Mouse (Mus musculus) intestine, embryonic 16.5 days (tissue): ENCODE results near the gene Lpar3. TPM values are rescaled to one million over a fixed set of nuclear protein-coding genes. Genes with fewer than 3 reads are reported as not detected.

Experiments
- ATAC-seq: fragments of 200-750 bp; cut with Nextera tagmentation; 2 replicates; pipeline ENCODE4 v1.8.0; 2017; ENCODE audit warnings: moderate TSS enrichment, moderate library complexity
- H3K27ac ChIP-seq: fragments of 300-500 bp; sonication (generic); 2 replicates; pipeline ENCODE4 v1.5.1; 2014; ENCODE audit warnings: mild to moderate bottlenecking, low read length
- H3K27me3 ChIP-seq: fragments of 300-500 bp; sonication (generic); replicated peaks from 2 replicates; pipeline ENCODE4 v1.6.1; 2014; ENCODE audit warnings: low read length, control low read depth, mixed read lengths; ENCODE audit not compliant: control insufficient read depth, insufficient read depth
- H3K36me3 ChIP-seq: fragments of 300-500 bp; sonication (generic); 2 replicates; pipeline ENCODE4 v1.6.1; 2014; ENCODE audit warnings: low read length, control low read depth; ENCODE audit not compliant: control insufficient read depth, insufficient read depth
- H3K4me1 ChIP-seq: fragments of 300-500 bp; sonication (generic); 2 replicates; pipeline ENCODE4 v1.6.1; 2014; ENCODE audit warnings: low read length, control low read depth, mixed read lengths; ENCODE audit not compliant: control insufficient read depth, insufficient read depth
- H3K4me2 ChIP-seq: fragments of 300-500 bp; sonication (generic); 2 replicates; pipeline ENCODE4 v1.6.1; 2014; ENCODE audit warnings: low read depth, low read length, control low read depth
- H3K4me3 ChIP-seq: fragments of 300-500 bp; sonication (generic); 2 replicates; pipeline ENCODE4 v1.5.1; 2014; ENCODE audit warnings: mild to moderate bottlenecking, low read length
- H3K9ac ChIP-seq: fragments of 300-500 bp; sonication (generic); 2 replicates; pipeline ENCODE4 v1.6.1; 2014; ENCODE audit warnings: low read depth, low read length
- H3K9me3 ChIP-seq: fragments of 300-500 bp; sonication (generic); 2 replicates; pipeline ENCODE4 v1.6.1; 2016; ENCODE audit warnings: low read length, control low read depth; ENCODE audit not compliant: control insufficient read depth
- WGBS: fragments of 180-500 bp; shearing (Covaris S2); extraction: QIAGEN DNeasy Blood & Tissue Kit; methylation state at CpG from one replicate; pipeline ENCODE4 v1.1.7; 2014; 5-methylcytosine and 5-hydroxymethylcytosine counted together
- polyA plus RNA-seq: library from polyadenylated mRNA; unstranded; fragments of >200 nt; fragmentation: Nextera tagmentation; extraction: Ambion mirVana; gene quantifications from 2 replicates; pipeline ENCODE4 v1.2.1, GENCODE M21; 2015

Lpar3 gene
- polyA plus RNA-seq, 1 experiment from 2014 or later, result 2.8 TPM

DNA sequence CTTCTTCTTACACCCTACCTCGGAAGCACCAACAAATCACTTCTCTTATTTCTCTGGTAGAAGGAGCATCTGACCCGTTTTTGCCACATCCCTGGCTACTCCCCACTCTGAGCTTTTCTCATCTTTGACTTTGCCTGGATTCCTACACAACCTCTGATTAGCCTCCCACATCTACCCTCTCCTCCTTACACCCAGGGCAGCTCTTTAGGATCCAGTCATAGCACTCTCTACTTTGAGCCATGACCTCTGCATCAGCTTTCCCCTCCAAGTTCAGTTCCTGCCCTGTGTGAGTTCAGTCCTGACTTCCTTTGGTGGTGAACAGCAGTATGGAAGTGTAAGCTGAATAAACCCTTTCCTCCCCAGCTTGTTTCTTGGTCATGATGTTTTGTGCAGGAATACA, 87.1 kb downstream of the Lpar3 start:
- WGBS, result 71% methylated on average over 2 of the region's 2 CpGs

GRCm38 (mm10) chr3:146309586-146309985, 88.8 kb downstream of the Lpar3 start:
- Histone ChIP-seq H3K36me3 (no peaks in the 10 kb centered on the region), H3K27me3 (no peaks in the 10 kb centered on the region), H3K27ac (no peak overlapping the region), H3K9me3 (no peaks in the 10 kb centered on the region), H3K4me3 (no peak overlapping the region), H3K4me2 (no peak overlapping the region), H3K4me1 (peaks cover 4% of the 10 kb centered on the region; the same call in 1 of the 2 replicates), H3K9ac (no peak overlapping the region)
- 80% methylated on average over 8 of the region's 8 CpGs for WGBS
- no peak for ATAC-seq

More for the DNA sequence above, 87.1 kb downstream of the Lpar3 start:
- H3K9ac ChIP-seq, result no peak overlapping the region
- no peaks in the 10 kb centered on the region for H3K9me3 ChIP-seq
- H3K4me3 ChIP-seq, result no peak overlapping the region
- no peak overlapping the region for H3K27ac ChIP-seq
- H3K36me3 ChIP-seq, result no peaks in the 10 kb centered on the region
- no peak for ATAC-seq
- peaks cover 4% of the 10 kb centered on the region; the same call in 1 of the 2 replicates for H3K4me1 ChIP-seq
- no peak overlapping the region for H3K4me2 ChIP-seq
- H3K27me3 ChIP-seq, result no peaks in the 10 kb centered on the region

- no peak overlapping the region for H3K4me2 ChIP-seq
- H3K4me1 ChIP-seq, result peaks cover 4% of the 10 kb centered on the region; the same call in 1 of the 2 replicates
- H3K9me3 ChIP-seq, result no peaks in the 10 kb centered on the region
- no peak overlapping the region for H3K27ac ChIP-seq
- H3K9ac ChIP-seq, result no peak overlapping the region
- no peaks in the 10 kb centered on the region for H3K36me3 ChIP-seq
- 24% methylated on average over 9 of the region's 9 CpGs for WGBS
- no peaks in the 10 kb centered on the region for H3K27me3 ChIP-seq
- peak; percentile 53; the same call in 1 of the 2 replicates for ATAC-seq
- no peak overlapping the region for H3K4me3 ChIP-seq
Measured at GRCm38 (mm10) chr3:146311121-146311538, 90.4 kb downstream of the Lpar3 start.

DNA sequence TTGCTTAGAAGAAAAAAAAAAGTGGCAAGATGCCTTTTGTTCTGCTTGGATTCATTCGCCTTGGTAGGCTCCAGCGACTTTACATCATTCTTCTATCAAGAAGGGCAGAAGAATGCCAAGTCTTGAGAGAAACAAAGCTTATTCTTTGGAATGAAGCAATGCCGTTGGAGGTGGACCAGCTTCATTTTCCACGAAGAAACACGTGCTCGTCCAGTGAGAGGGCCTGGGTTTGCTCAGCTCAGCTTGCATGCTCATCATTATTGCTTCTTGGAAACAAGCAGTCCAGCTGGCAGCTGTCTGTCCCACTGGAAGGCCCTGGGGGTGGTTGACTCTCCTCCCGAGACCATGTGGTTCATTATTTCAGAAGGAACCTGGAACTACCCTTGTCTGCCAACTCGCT, 94.7 kb downstream of the Lpar3 start:
- WGBS, result 83% methylated on average over 8 of the region's 8 CpGs

DNA sequence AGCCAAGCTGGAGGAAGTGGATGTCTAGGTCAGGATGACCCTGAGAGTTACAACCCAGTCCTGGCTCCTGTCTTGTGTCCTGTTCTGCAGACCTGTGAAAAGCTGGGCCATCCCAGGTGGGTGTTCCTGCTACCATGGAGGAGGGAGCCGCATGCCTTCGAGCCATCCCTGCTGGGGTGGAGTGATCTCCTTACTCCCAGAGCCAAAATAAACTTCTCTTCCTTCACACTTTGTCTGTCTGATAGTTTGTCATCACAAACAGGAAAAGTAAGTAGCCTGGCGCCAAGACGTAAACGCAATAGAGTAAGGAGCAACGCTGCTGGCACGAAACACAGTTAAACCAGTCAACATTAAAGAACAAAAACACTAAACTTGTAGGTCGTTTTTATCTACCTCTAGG, 95.5 kb downstream of the Lpar3 start:
- no peak for ATAC-seq
- Histone ChIP-seq H3K36me3 (no peaks in the 10 kb centered on the region), H3K4me1 (peaks cover under 1% of the 10 kb centered on the region; the same call in 1 of the 2 replicates), H3K9ac (no peak overlapping the region), H3K4me2 (no peak overlapping the region), H3K27me3 (no peaks in the 10 kb centered on the region), H3K4me3 (no peak overlapping the region), H3K9me3 (no peaks in the 10 kb centered on the region), H3K27ac (no peak overlapping the region)
- WGBS, result 68% methylated on average over 8 of the region's 8 CpGs

More for the DNA sequence above, 94.7 kb downstream of the Lpar3 start:
- Histone ChIP-seq H3K9me3 (no peaks in the 10 kb centered on the region), H3K36me3 (no peaks in the 10 kb centered on the region), H3K27ac (no peak overlapping the region), H3K4me3 (no peak overlapping the region), H3K27me3 (no peaks in the 10 kb centered on the region), H3K4me2 (no peak overlapping the region), H3K4me1 (peaks cover 4% of the 10 kb centered on the region; the same call in 1 of the 2 replicates), H3K9ac (no peak overlapping the region)
- ATAC-seq, result no peak

DNA sequence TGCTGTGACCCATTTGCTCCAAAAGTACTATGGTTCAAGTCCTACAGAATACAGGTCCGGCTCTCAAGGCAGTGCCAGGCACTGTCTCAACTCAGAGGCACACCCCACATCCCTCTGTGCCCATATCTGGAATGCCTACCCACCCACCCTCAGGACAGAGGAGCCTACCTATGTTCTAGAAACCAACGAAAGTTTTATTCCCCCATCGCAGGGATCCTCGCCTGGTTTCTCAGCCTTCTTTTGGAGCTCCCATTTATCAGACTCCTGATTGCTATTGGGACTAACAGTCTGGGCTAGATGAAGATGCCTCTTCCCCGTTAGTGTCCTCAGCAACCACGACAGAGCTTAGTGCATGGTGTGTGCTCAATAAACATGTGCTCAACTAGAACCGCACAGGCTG, 96.6 kb downstream of the Lpar3 start:
- no peak for ATAC-seq

DNA sequence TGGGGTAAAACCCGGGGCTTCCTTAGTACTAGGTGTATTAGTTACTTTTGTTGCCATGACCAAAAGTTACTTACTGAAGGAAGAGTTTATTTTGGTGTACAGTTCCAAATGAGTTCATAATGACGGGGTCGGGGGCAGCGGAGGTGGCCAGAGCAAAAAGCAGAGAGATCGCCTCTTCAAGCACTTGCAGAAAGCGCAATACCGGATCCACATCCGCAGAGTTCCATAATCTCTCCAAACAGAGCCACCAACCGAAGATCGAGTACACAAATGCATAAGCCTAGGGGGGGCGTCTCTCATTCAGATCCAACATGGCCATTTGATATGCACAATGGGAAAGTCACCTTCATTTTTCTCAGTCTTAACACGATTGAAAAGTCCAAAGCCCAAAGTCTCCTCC, 97.1 kb downstream of the Lpar3 start:
- Histone ChIP-seq H3K4me3 (no peak overlapping the region), H3K36me3 (no peaks in the 10 kb centered on the region), H3K27ac (no peak overlapping the region), H3K9ac (no peak overlapping the region), H3K27me3 (no peaks in the 10 kb centered on the region), H3K4me1 (no peaks in the 10 kb centered on the region), H3K9me3 (no peaks in the 10 kb centered on the region), H3K4me2 (no peak overlapping the region)
- ATAC-seq, result no peak
- WGBS, result 87% methylated on average over 12 of the region's 12 CpGs

More for the DNA sequence above, 96.6 kb downstream of the Lpar3 start:
- no peaks in the 10 kb centered on the region for H3K36me3 ChIP-seq
- no peak overlapping the region for H3K9ac ChIP-seq
- no peaks in the 10 kb centered on the region for H3K9me3 ChIP-seq
- H3K27me3 ChIP-seq, result no peaks in the 10 kb centered on the region
- no peak overlapping the region for H3K4me3 ChIP-seq
- no peak overlapping the region for H3K4me2 ChIP-seq
- H3K4me1 ChIP-seq, result no peaks in the 10 kb centered on the region
- 87% methylated on average over 7 of the region's 7 CpGs for WGBS
- no peak overlapping the region for H3K27ac ChIP-seq

GRCm38 (mm10) chr3:146318520-146318938, 97.8 kb downstream of the Lpar3 start:
- no peaks in the 10 kb centered on the region for H3K36me3 ChIP-seq
- ATAC-seq, result no peak
- no peak overlapping the region for H3K9ac ChIP-seq
- H3K4me3 ChIP-seq, result no peak overlapping the region
- WGBS, result 73% methylated on average over 16 of the region's 16 CpGs
- no peaks in the 10 kb centered on the region for H3K27me3 ChIP-seq
- H3K9me3 ChIP-seq, result no peaks in the 10 kb centered on the region
- H3K4me1 ChIP-seq, result no peaks in the 10 kb centered on the region
- no peak overlapping the region for H3K4me2 ChIP-seq
- H3K27ac ChIP-seq, result no peak overlapping the region

DNA sequence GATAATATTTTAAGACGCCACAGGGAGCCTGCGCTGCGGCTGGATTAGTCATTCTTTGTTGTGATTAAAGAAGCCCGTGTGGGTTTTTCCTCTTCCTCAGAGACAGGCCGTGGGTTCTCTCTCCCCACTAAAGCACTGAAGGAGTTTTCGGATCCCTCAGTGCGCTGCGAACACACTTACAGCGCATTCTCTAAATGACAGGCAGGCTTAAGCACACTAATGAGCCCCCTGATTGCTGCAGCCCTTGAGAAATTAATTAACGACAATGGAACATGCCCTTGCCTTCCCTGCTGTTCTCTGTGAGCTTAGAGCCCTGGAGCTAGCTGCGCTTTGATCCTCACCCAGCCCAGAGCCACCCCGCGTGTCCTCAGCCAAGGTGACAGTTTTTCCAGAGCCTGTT, 98.2 kb downstream of the Lpar3 start:
- Histone ChIP-seq H3K9me3 (no peaks in the 10 kb centered on the region), H3K4me3 (no peak overlapping the region), H3K4me1 (no peaks in the 10 kb centered on the region), H3K4me2 (no peak overlapping the region), H3K27ac (no peak overlapping the region), H3K36me3 (no peaks in the 10 kb centered on the region), H3K27me3 (no peaks in the 10 kb centered on the region), H3K9ac (no peak overlapping the region)
- 48% methylated on average over 13 of the region's 13 CpGs for WGBS
- no peak for ATAC-seq

DNA sequence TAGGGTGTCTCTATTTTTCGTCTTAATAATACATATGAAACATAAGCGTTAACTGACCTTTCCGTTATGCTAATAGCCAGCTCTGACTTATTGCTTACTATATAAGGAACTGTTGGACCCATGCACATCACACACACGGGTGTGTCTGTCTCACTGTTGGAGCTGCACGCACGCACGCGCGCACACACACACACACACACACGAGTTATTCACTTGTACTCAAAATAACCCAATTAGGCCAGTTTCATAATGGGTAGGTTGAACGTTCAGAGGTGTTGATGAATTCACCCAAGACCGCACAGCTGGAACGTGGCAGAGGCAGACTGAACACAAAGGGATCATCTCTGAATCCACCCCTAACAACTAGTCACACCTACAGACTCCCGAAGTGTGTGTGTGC, 98.7 kb downstream of the Lpar3 start:
- Histone ChIP-seq H3K9me3 (no peaks in the 10 kb centered on the region), H3K27me3 (no peaks in the 10 kb centered on the region), H3K9ac (no peak overlapping the region), H3K27ac (no peak overlapping the region), H3K4me2 (no peak overlapping the region), H3K36me3 (no peaks in the 10 kb centered on the region), H3K4me3 (no peak overlapping the region), H3K4me1 (no peaks in the 10 kb centered on the region)
- ATAC-seq, result no peak
- 83% methylated on average over 14 of the region's 14 CpGs for WGBS
